Mouse (Mus musculus) lung, adult 18-20 months (tissue): ENCODE measurements around the gene Zfp462.

ENCODE experiments used
- DNase-seq, 2 experiments: peaks; one replicate each; pipeline ENCODE4 v3.0.0; 2022; ENCODE audit warnings: mixed read lengths in 2 of 2

Gene Zfp462

GRCm38 (mm10) chr4:55121952-55122351 lies 177.1 kb downstream of the Zfp462 start:
- DNase-seq, result no peak

GRCm38 (mm10) chr4:55124126-55124525 lies 179.3 kb downstream of the Zfp462 start:
- no peak for DNase-seq

DNA sequence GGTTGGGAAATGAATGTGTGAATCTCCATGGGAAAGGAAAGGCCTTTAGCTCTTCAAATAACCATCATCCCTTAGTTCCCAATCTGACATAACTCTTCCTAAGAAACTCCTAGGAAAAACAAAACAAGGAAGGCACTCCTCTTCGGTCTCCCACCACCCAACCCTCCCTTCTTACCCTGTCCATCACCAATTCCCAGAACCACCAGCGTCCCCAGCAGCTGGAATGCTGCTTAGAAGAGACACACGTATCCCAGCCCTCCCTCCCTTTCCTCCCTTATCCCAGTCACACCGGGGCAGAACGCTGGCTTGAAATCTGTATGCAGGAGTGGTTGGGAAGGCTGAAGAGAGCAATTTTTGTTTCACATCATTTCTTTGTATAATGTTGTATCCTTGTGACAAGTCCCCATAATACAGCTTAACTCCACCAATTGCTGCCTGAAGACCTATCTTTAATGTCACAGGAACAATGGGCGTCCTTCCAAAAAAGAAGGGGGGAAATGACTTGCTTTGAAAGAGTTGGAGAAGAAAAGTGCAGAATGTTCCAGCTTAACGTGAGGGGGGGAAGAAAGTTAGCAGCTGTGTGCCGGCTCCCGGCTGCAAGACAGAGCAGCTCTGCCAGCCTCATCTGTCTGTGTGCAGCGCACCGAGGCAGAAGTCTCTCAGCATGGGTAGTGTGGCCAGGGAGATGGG lies 180.3 kb downstream of the Zfp462 start:
- DNase-seq, result peak in 1 of 2 experiments; percentile 37

DNA sequence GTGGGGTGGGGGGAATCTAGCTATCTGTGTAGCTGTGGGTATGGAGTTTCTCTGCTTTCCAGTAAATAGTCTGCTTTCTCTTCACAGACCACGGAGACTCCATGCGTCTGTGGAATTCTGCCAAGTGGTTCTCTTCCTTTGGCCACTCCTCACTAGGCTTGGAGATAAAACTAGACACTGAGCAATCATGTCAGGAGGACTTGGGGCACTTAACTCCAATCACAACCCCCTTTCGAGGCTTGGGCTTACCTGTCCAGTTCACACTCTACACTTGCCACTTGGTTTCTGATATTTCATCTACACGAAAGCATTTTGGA lies 180.8 kb downstream of the Zfp462 start:
- DNase-seq, result no peak

GRCm38 (mm10) chr4:55127228-55127901 lies 182.5 kb downstream of the Zfp462 start:
- DNase-seq, result no peak

- DNase-seq, result no peak
Measured at GRCm38 (mm10) chr4:55128088-55128835, 183.4 kb downstream of the Zfp462 start.
